Mouse (Mus musculus) heart, postnatal 0 days (tissue): ENCODE data around the gene Dennd2a. TPM values are rescaled to one million over a fixed set of nuclear protein-coding genes. Genes with fewer than 3 reads are reported as not detected.
"Not testable (repeated sequence)": the region's sequence is repeated elsewhere in the genome, so short reads cannot be mapped to it uniquely, and the experiment has no call there.

Experiments
- ATAC-seq: fragments of 200-750 bp; cut with Nextera tagmentation; 2 replicates; pipeline ENCODE4 v1.8.0; 2017; ENCODE audit warnings: low read depth, moderate number of reproducible peaks, moderate library complexity; ENCODE audit not compliant: insufficient read depth
- DNase-seq: peaks from one replicate; pipeline ENCODE4 v3.0.0-alpha.2; 2016; ENCODE audit warnings: low spot score
- H3K27ac ChIP-seq: fragments of 300-500 bp; sonication (generic); 2 replicates; pipeline ENCODE4 v1.5.1; 2014; ENCODE audit warnings: low read depth, mild to moderate bottlenecking
- H3K27me3 ChIP-seq: fragments of 300-500 bp; sonication (generic); 2 replicates; pipeline ENCODE4 v1.6.1; 2014; ENCODE audit warnings: low read length, mixed read lengths; ENCODE audit not compliant: control insufficient read depth, insufficient read depth
- H3K36me3 ChIP-seq: fragments of 300-500 bp; sonication (generic); replicated peaks from 2 replicates; pipeline ENCODE4 v1.6.1; 2014; ENCODE audit warnings: low read length, mixed read lengths; ENCODE audit not compliant: control insufficient read depth, insufficient read depth
- H3K4me1 ChIP-seq: fragments of 300-500 bp; sonication (generic); 2 replicates; pipeline ENCODE4 v1.6.1; 2014; ENCODE audit warnings: antibody characterized with exemption; ENCODE audit not compliant: control insufficient read depth, insufficient read depth
- H3K4me2 ChIP-seq: fragments of 300-500 bp; sonication (generic); 2 replicates; pipeline ENCODE4 v1.6.1; 2014; ENCODE audit warnings: low read depth, mild to moderate bottlenecking, low read length, moderate library complexity
- H3K4me3 ChIP-seq: fragments of 300-500 bp; sonication (generic); 2 replicates; pipeline ENCODE4 v1.5.1; 2014; ENCODE audit warnings: low read depth, low read length
- H3K9ac ChIP-seq: fragments of 300-500 bp; sonication (generic); replicated peaks from 2 replicates; pipeline ENCODE4 v1.6.1; 2014; ENCODE audit warnings: low read depth, low read length, mixed read lengths
- H3K9me3 ChIP-seq: fragments of 300-500 bp; sonication (generic); replicated peaks from 2 replicates; pipeline ENCODE4 v1.6.1; 2016; ENCODE audit warnings: low read length; ENCODE audit not compliant: control insufficient read depth
- CTCF ChIP-seq: IDR thresholded peaks from 2 replicates; pipeline ENCODE4 v1.5.1; 2016; ENCODE audit warnings: antibody characterized with exemption, control low read depth, low read depth
- EP300 ChIP-seq: IDR thresholded peaks from 2 replicates; pipeline ENCODE4 v1.6.1; 2016; ENCODE audit warnings: antibody characterized with exemption, low read depth
- WGBS: fragments of 180-500 bp; shearing (Covaris S2); extraction: QIAGEN DNeasy Blood & Tissue Kit; methylation state at CpG from one replicate; pipeline ENCODE4 v1.1.7; 2014; 5-methylcytosine and 5-hydroxymethylcytosine counted together
- polyA plus RNA-seq: library from polyadenylated mRNA; unstranded; fragments of >200 nt; fragmentation: Nextera tagmentation; extraction: Ambion mirVana; gene quantifications from 2 replicates; pipeline ENCODE4 v1.2.1, GENCODE M21; 2015
- total RNA-seq: library from RNA; depleted of rRNA; stranded (reverse); fragments of >200 nt; gene quantifications from 2 replicates; pipeline ENCODE4 v1.2.3, GENCODE M21; 2014; ENCODE audit warnings: low replicate concordance

Gene Dennd2a
- total and polyA plus RNA-seq, 2 experiments from 2014 or later, result 5.5 to 9.0 TPM

DNA sequence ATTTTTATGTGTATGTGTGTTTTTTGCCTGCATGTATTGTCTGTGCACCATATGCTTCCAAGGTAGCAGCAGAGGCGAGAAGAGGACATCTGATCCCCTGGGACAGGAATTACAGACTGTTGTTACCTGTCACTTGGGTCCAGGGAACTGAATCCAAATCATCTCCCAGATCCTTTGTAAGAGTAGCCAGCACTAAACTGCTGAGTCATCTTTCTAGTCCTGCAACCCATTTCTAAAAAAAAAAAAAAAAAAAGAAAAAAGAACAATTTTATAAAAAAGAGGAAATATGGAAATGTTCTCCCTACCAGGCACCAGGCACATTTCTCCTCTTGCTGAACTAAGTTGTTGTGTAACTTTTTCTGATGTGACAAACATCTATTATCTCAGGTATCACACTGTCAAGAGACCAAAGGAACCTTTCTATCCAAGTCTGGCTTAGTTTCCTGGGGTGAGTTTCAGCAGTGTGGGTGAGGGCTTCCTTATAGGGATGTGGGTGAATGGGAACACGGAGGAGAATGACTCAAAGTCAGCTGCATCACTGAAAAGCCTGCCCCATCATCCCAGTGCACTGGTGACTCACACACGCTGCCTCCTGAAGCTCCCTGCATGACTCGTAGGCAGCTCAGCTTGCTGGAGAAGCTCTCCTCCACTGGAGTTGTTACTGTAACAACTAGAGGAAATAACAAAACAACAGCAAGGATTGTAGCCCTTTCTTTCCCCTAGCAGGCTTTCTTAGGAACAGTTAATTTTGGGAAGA, 110.1 kb downstream of the Dennd2a start:
- Histone ChIP-seq H3K4me2 (no peak overlapping the region), H3K4me1 (no peaks in the 10 kb centered on the region), H3K9ac (no peak overlapping the region), H3K27ac (no peak overlapping the region), H3K36me3 (no peaks in the 10 kb centered on the region), H3K27me3 (no peaks in the 10 kb centered on the region), H3K9me3 (no peaks in the 10 kb centered on the region), H3K4me3 (no peak overlapping the region)
- TF ChIP-seq EP300, result no peak
- TF ChIP-seq CTCF, result no peak
- ATAC-seq (no peak), DNase-seq (no peak)
- 45% methylated on average over 4 of the region's 4 CpGs for WGBS

DNA sequence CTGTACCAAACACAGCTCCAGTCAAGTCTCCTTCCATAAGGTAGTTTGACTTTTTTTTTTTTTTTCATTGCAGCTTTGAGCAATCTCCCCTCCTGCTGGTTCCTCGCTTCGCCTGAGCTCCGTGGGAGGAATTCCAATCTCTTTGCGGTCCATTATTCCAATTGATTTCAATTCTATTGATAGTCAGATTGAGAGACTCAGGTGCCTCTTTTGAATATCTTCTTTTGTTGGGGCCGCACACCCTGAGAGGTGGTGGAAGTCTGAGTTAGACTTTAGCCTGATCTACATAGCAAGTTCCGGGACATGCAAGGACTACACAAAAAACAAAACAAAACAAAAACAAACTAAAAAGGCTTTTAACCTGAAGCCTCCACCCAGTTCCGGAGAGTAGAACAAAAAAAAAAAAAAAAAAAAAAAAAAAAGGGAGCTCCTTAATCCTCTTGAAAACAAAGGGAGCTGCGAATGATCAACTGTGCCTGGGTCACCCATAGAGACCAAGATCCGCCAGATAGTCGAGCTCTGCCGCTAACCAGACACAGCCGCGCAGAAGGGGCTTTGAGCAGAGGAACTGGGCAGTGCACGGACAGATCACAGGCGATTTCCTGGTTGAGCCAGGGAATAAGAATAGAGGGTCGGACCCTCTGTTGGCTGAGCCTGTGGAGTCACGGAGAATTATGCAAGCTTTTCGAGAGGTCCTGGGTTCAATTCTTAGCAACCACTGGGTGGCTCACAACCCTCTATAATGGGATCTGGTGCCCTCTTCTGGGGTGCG, 111.7 kb downstream of the Dennd2a start:
- peak overlapping the region; percentile 24; the same call in 1 of the 2 replicates for H3K4me3 ChIP-seq
- no peaks in the 10 kb centered on the region for H3K27me3 ChIP-seq
- DNase-seq (no peak), ATAC-seq (no peak)
- H3K36me3 ChIP-seq, result no peaks in the 10 kb centered on the region
- TF ChIP-seq CTCF (no peak), EP300 (no peak)
- peak overlapping the region; percentile 39 for H3K4me2 ChIP-seq
- H3K27ac ChIP-seq, result no peak overlapping the region
- no peak overlapping the region for H3K9ac ChIP-seq
- H3K4me1 ChIP-seq, result no peaks in the 10 kb centered on the region
- WGBS, result 18% methylated on average over 19 of the region's 19 CpGs
- no peaks in the 10 kb centered on the region for H3K9me3 ChIP-seq

DNA sequence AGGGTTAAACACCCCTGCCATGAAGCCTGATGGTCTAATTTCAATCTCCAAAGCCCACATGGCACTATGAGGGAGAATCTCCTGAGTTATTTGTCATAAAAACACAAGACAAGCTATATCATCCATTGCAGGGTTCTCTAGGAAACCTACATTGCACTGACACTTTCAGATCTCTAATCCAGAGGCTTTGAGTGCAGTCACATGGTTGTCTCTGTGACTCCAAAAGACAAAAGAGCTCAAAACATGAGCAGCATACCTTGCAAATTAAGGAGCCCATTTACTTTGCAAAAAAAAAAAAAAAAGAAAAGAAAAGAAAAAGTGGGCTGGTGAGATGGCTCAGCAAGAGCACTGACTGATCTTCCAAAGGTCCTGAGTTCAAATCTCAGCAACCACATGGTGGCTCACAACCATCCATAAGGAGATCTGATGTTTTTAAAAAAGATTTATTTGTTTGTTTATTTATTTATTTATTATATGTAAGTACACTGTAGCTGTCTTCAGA, 114.8 kb downstream of the Dennd2a start:
- Histone ChIP-seq H3K4me3 (no peak overlapping the region), H3K9me3 (no peaks in the 10 kb centered on the region), H3K27ac (no peak overlapping the region), H3K9ac (no peak overlapping the region), H3K36me3 (no peaks in the 10 kb centered on the region), H3K4me1 (no peaks in the 10 kb centered on the region), H3K27me3 (no peaks in the 10 kb centered on the region), H3K4me2 (no peak overlapping the region)
- no peak for TF ChIP-seq EP300
- TF ChIP-seq CTCF, result no peak
- no peak for DNase-seq
- no peak for ATAC-seq

DNA sequence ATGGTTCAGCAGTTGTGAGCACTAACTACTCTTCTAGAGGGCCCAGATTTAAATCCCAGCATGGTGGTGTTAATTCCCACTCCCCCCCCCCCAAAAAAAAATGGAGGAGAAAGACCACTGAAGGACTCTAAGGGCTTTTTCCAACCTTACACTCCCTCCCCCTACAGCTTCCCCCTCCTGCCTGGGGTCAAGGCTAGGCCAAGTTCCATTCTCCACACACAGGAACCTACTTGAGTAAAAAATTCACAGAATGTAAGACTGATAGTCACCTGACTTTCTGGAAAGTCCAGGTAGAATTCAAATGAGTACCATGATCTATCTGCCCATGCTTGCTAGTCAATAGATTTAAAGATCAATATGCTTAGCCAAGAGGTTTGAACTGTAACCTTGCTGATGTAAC, 117.5 kb downstream of the Dennd2a start:
- ATAC-seq (no peak), DNase-seq (no peak)
- Histone ChIP-seq H3K36me3 (no peaks in the 10 kb centered on the region), H3K9me3 (no peaks in the 10 kb centered on the region), H3K4me1 (no peaks in the 10 kb centered on the region), H3K4me2 (no peak overlapping the region), H3K27me3 (no peaks in the 10 kb centered on the region), H3K9ac (no peak overlapping the region), H3K4me3 (no peak overlapping the region), H3K27ac (no peak overlapping the region)
- TF ChIP-seq EP300 (no peak), CTCF (no peak)

DNA sequence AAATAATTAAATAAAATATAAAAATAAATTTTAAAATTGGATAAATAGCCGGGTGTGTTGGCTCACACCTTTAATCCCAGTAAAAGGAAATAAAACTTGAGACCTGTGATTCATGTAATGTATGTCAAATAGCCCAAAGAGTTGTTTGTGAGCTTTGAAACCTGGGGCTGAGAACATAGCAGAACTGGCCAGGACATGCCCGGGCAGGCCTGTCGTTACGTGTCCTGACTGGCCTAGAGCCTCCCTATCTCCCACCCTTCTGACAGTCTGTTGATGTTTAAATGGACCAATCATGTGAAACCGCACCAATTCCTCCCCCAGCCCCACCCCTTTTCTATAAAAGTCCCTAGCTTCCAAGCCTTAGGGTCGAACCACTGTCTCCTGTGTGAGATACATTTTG, 120.1 kb downstream of the Dennd2a start:
- H3K4me3 ChIP-seq, H3K4me2 ChIP-seq, DNase-seq, H3K27ac ChIP-seq, H3K4me1 ChIP-seq, ATAC-seq, H3K27me3 ChIP-seq, H3K9ac ChIP-seq, H3K36me3 ChIP-seq, H3K9me3 ChIP-seq: not testable (repeated sequence)
- 79% methylated on average over 6 of the region's 6 CpGs for WGBS
